Mouse (Mus musculus) midbrain, embryonic 12.5 days (tissue): ENCODE results near the gene Cdk5rap2. TPM values are rescaled to one million over a fixed set of nuclear protein-coding genes. Genes with fewer than 3 reads are reported as not detected.

ENCODE experiments used
- ATAC-seq: fragments of 200-750 bp; cut with Nextera tagmentation; 2 replicates; pipeline ENCODE4 v1.8.0; 2017; ENCODE audit warnings: low read depth, moderate TSS enrichment, moderate library complexity; ENCODE audit not compliant: low FRiP score
- H3K27ac ChIP-seq: fragments of 300-500 bp; sonication (generic); replicated peaks from 2 replicates; pipeline ENCODE4 v1.5.1; 2016; ENCODE audit warnings: mild to moderate bottlenecking
- H3K27me3 ChIP-seq: fragments of 300-500 bp; sonication (generic); 2 replicates; pipeline ENCODE4 v1.6.1; 2016; ENCODE audit warnings: mild to moderate bottlenecking
- H3K36me3 ChIP-seq: fragments of 300-500 bp; sonication (generic); 2 replicates; pipeline ENCODE4 v1.6.1; 2016
- H3K4me1 ChIP-seq: fragments of 300-500 bp; sonication (generic); 2 replicates; pipeline ENCODE4 v1.6.1; 2016
- H3K4me2 ChIP-seq: fragments of 300-500 bp; sonication (generic); replicated peaks from 2 replicates; pipeline ENCODE4 v1.6.1; 2016; ENCODE audit warnings: mild to moderate bottlenecking, moderate library complexity
- H3K4me3 ChIP-seq: fragments of 300-500 bp; sonication (generic); 2 replicates; pipeline ENCODE4 v1.5.1; 2016; ENCODE audit warnings: mild to moderate bottlenecking
- H3K9ac ChIP-seq: fragments of 300-500 bp; sonication (generic); replicated peaks from 2 replicates; pipeline ENCODE4 v1.6.1; 2016; ENCODE audit warnings: mild to moderate bottlenecking, moderate library complexity
- H3K9me3 ChIP-seq: fragments of 300-500 bp; sonication (generic); 2 replicates; pipeline ENCODE4 v1.6.1; 2016; ENCODE audit warnings: mild to moderate bottlenecking
- WGBS: fragments of 180-500 bp; shearing (Covaris S2); methylation state at CpG from one replicate; pipeline ENCODE4 v1.1.7; 2016; 5-methylcytosine and 5-hydroxymethylcytosine counted together
- polyA plus RNA-seq: library from polyadenylated mRNA; unstranded; fragments of >200 nt; fragmentation: Nextera tagmentation; extraction: Ambion mirVana; gene quantifications from 2 replicates; pipeline ENCODE4 v1.2.1, GENCODE M21; 2016

Cdk5rap2 gene
- polyA plus RNA-seq, 1 experiment from 2014 or later: 24.7 TPM

DNA sequence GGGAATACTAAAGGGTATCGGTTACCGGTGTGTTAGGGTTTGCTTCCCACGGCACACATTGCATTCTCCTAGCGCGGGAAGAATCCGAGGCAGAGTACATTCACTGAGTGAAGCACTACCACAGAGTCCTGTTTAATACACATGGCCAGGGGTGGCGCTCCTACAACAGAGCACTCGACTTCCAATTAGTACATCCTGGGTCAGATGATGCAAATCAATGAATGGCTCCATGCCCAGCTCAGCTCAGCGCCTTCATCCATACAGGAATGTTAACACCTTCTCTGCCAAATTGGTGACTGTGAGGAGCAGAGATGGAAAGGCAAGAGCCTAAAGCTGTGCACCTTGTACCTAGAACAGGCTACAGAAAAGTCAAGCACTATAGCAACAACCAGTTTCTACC is 109.1 kb downstream of the Cdk5rap2 start:
- Histone ChIP-seq H3K9me3 (no peaks in the 10 kb centered on the region), H3K27ac (no peak overlapping the region), H3K9ac (no peak overlapping the region), H3K4me2 (no peak overlapping the region), H3K27me3 (no peaks in the 10 kb centered on the region), H3K4me1 (no peaks in the 10 kb centered on the region), H3K36me3 (peaks cover 49% of the 10 kb centered on the region), H3K4me3 (no peak overlapping the region)
- 86% methylated on average over 9 of the region's 9 CpGs for WGBS
- ATAC-seq: no peak

DNA sequence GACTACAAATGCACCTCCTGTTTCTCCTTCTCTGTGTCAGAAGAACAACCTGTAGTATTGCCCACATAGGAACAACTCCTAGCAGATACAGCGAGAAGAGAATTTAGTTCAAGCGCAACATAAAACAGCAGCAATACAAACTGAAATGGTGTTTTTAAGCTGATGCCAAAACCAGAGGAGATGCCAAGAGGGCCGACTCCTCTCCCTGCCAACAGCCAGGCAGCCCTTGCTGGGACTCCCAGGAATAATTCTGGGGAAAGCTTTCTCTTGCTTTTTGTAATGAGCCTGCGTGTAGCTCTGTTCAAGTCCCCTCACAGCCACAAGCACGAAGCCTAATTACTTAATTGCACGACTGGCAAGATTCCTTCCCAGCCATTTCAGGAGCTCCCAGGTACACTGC is 120.9 kb downstream of the Cdk5rap2 start:
- no peak overlapping the region for H3K4me2 ChIP-seq
- 93% methylated on average over 6 of the region's 6 CpGs for WGBS
- no peak overlapping the region for H3K4me3 ChIP-seq
- no peaks in the 10 kb centered on the region for H3K9me3 ChIP-seq
- H3K27me3 ChIP-seq: no peaks in the 10 kb centered on the region
- peaks cover 48% of the 10 kb centered on the region for H3K36me3 ChIP-seq
- no peak overlapping the region for H3K9ac ChIP-seq
- no peak overlapping the region for H3K27ac ChIP-seq
- ATAC-seq: no peak
- no peaks in the 10 kb centered on the region for H3K4me1 ChIP-seq

DNA sequence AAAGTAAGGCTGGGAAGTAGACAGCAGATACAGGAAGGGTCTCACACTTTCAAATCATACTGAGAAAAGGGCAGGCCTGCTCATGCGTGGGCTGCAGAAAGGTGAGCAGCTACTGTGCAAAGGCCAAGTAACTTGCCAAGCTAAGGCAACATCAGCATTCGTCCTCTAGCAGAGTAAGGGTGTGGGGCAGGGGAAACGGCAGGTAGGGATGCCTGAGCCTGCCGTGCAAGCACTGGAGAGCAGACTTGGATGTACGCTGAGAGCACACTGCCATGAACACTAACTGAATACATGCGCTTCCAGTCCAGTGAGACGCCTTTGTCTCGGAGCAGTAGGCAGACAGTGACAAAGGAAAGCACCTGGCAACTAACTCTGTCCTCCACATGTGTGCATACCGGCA is 127.1 kb downstream of the Cdk5rap2 start:
- no peak overlapping the region for H3K9ac ChIP-seq
- no peak overlapping the region for H3K27ac ChIP-seq
- H3K27me3 ChIP-seq: no peaks in the 10 kb centered on the region
- no peak for ATAC-seq
- WGBS: 90% methylated on average over 9 of the region's 9 CpGs
- no peak overlapping the region for H3K4me3 ChIP-seq
- no peaks in the 10 kb centered on the region for H3K9me3 ChIP-seq
- H3K4me2 ChIP-seq: no peak overlapping the region
- H3K36me3 ChIP-seq: peaks cover 57% of the 10 kb centered on the region
- no peaks in the 10 kb centered on the region for H3K4me1 ChIP-seq

DNA sequence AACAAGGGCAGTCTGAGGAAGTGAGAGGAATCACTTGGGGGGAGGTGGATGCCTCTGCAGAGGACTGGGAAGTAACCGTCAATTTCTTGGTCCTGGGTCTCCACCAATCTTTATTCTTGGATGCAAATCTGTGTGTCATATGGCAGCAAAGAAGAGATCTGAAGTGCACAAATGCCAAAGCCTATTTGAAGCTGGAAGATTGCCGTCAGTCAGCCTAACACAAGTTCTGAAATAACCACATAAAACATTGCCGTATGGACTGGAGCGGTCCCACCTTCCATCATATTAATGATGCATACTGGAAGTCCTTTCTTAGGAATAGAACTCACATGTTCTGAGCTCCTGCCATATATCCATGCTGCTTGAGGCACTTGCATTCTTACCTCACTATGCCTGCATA is 131.4 kb downstream of the Cdk5rap2 start:
- no peaks in the 10 kb centered on the region for H3K4me1 ChIP-seq
- H3K27me3 ChIP-seq: no peaks in the 10 kb centered on the region
- no peaks in the 10 kb centered on the region for H3K9me3 ChIP-seq
- over 99% methylated on average over 4 of the region's 4 CpGs for WGBS
- no peak overlapping the region for H3K4me2 ChIP-seq
- H3K27ac ChIP-seq: no peak overlapping the region
- ATAC-seq: no peak
- no peak overlapping the region for H3K4me3 ChIP-seq
- H3K36me3 ChIP-seq: peaks cover 36% of the 10 kb centered on the region
- no peak overlapping the region for H3K9ac ChIP-seq

DNA sequence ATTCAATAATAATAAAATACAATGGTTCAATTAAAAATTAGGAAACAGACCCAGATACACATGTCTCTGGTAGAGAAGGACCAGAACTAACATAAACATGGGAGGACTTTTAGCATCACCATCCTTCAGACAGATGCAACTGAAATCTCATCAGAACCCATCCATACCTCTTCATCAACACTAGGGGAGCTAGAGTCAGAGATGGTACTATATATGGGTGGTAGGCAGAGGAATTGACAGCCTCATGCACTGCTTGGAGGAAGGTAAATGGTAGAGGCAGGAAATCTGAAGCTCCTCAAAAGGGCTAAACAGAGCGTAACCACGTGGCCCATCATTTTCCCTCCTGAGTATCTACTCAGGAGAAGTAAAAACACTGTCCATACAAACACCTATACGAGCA is 132.2 kb downstream of the Cdk5rap2 start:
- H3K9me3 ChIP-seq: no peaks in the 10 kb centered on the region
- 95% methylated on average over 3 of the region's 3 CpGs for WGBS
- no peaks in the 10 kb centered on the region for H3K4me1 ChIP-seq
- no peak for ATAC-seq
- no peaks in the 10 kb centered on the region for H3K27me3 ChIP-seq
- H3K9ac ChIP-seq: no peak overlapping the region
- H3K4me2 ChIP-seq: no peak overlapping the region
- H3K4me3 ChIP-seq: no peak overlapping the region
- H3K36me3 ChIP-seq: peaks cover 28% of the 10 kb centered on the region
- H3K27ac ChIP-seq: no peak overlapping the region

DNA sequence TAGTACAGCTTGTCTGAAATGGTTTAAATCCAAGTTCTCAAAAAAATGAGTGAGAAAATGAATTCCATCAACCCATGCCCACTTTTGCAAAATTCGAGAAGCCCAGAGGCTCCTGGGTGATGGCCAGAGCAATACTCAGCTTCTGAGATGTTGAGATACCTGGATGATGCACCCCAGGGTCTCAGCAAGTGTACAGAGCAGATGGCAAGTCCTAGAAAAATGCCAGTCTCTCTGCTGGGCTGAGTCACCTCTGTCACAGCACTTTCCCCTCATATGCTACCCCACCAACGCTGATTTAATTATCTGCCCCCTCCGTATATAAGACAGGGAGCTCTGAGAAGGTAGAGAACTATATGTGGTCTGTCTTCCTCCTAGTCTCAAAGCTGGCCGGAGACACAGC is 137.3 kb downstream of the Cdk5rap2 start:
- Histone ChIP-seq H3K9me3 (no peaks in the 10 kb centered on the region), H3K4me2 (no peak overlapping the region), H3K9ac (no peak overlapping the region), H3K27ac (no peak overlapping the region), H3K27me3 (no peaks in the 10 kb centered on the region), H3K4me1 (no peaks in the 10 kb centered on the region), H3K36me3 (peaks cover 28% of the 10 kb centered on the region), H3K4me3 (no peak overlapping the region)
- WGBS: 94% methylated on average over 4 of the region's 4 CpGs
- ATAC-seq: no peak

DNA sequence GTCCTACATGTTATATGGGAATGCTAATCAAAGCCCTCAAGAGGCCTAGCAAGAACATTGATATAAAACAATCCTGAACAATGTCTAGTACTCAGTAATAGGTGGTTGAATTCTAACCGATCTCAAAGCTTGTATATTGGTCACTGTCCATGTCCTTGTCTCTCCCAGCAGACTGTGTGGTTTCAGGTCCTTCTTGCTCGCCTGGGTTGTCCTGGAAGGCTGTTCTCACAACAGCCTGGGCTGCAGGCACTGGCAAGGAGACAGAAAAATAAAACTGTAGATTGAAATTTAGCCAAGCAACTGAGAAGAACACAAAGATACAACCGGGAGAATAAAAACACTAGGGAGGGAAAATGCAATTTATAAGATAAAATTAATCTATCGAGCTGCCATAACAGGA is 137.7 kb downstream of the Cdk5rap2 start:
- no peaks in the 10 kb centered on the region for H3K4me1 ChIP-seq
- no peak overlapping the region for H3K4me3 ChIP-seq
- H3K27ac ChIP-seq: no peak overlapping the region
- no peaks in the 10 kb centered on the region for H3K9me3 ChIP-seq
- H3K27me3 ChIP-seq: no peaks in the 10 kb centered on the region
- WGBS: 91% methylated on average over 4 of the region's 4 CpGs
- peaks cover 28% of the 10 kb centered on the region for H3K36me3 ChIP-seq
- ATAC-seq: no peak
- no peak overlapping the region for H3K4me2 ChIP-seq
- no peak overlapping the region for H3K9ac ChIP-seq

DNA sequence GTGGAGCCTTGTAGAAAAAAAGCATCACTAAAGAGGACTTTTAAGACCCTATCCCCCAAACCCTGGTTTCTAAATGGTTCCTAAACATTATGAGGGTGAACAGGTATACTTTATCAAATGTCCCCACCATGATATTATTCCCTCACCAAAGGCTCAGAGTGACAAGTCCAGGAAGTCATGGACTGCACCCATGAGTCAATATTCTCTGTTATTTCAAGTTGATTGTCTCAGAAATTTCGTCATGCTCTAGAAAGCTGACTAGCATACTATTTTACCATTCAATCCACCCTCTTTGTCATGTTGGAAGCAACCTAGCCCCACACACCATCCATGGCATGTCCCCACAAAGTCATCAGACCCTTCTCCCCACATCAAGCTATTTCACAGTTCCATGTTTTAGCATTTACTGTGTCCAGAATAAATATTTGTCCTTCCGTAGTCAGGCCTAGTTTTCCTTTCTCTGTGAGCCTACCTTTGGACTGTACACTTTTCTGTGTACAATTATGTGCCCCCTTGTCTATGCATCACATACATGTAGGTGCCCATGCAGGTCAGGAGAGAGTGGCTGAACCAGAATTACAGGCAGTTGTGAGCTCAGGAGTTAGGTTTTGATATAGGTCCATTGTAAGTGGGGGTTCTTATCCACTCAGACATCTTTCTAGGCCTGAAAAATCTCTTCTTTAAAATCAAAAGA is 142.9 kb downstream of the Cdk5rap2 start:
- WGBS: 78% methylated on average over 2 of the region's 2 CpGs
- ATAC-seq: no peak
- Histone ChIP-seq H3K4me3 (no peak overlapping the region), H3K9ac (no peak overlapping the region), H3K4me1 (no peaks in the 10 kb centered on the region), H3K9me3 (no peaks in the 10 kb centered on the region), H3K27ac (no peak overlapping the region), H3K4me2 (no peak overlapping the region), H3K36me3 (peaks cover 44% of the 10 kb centered on the region), H3K27me3 (no peaks in the 10 kb centered on the region)

DNA sequence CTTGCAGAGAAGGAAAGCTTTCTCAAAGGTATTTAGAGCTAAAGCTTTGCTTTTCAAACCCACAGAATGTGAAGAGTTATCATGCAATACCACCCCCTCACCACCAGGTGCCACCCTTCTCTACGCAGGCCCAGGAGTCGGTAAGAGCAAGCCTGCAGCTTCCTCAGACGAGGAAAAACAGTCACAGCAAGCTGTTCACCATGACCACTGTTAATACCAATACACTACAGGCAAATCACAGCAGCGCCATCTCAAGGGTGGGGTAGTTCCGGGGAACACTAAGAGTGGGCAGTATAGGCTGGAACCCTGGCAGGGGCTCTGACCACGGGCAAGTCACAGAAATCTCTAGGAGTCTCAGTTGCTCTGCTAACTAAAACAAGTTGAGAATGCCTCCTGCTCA is 145.0 kb downstream of the Cdk5rap2 start:
- Histone ChIP-seq H3K9me3 (no peaks in the 10 kb centered on the region), H3K27me3 (no peaks in the 10 kb centered on the region), H3K27ac (no peak overlapping the region), H3K4me3 (no peak overlapping the region), H3K4me1 (no peaks in the 10 kb centered on the region), H3K9ac (no peak overlapping the region), H3K4me2 (no peak overlapping the region), H3K36me3 (peaks cover 25% of the 10 kb centered on the region)
- ATAC-seq: peak; percentile 21; the same call in 1 of the 2 replicates
- 69% methylated on average over 6 of the region's 6 CpGs for WGBS

DNA sequence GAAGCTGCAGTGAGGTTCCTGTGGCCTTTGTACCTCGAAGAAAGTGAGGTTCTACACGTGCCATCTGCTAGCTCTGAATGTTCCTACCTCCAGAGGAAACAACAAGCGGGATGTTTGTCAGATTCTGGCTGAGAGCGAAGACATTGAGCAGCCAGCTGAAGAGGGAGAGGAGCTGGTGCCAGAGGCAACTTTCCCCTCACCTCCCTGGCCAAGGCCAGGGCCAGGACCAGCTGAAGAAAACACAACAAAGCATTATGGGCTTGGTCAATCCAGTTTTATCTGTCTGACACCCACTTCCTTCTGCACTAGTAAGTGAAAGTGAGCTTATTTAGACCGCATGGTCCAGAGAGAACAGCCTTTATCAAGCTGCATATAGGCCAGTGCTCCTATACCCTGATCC is 147.4 kb downstream of the Cdk5rap2 start:
- 92% methylated on average over 5 of the region's 5 CpGs for WGBS
- no peak overlapping the region for H3K4me2 ChIP-seq
- no peaks in the 10 kb centered on the region for H3K9me3 ChIP-seq
- H3K27ac ChIP-seq: no peak overlapping the region
- no peaks in the 10 kb centered on the region for H3K27me3 ChIP-seq
- H3K36me3 ChIP-seq: peaks cover 24% of the 10 kb centered on the region
- H3K4me3 ChIP-seq: no peak overlapping the region
- ATAC-seq: no peak
- H3K4me1 ChIP-seq: peaks cover 4% of the 10 kb centered on the region; the same call in 1 of the 2 replicates
- no peak overlapping the region for H3K9ac ChIP-seq

DNA sequence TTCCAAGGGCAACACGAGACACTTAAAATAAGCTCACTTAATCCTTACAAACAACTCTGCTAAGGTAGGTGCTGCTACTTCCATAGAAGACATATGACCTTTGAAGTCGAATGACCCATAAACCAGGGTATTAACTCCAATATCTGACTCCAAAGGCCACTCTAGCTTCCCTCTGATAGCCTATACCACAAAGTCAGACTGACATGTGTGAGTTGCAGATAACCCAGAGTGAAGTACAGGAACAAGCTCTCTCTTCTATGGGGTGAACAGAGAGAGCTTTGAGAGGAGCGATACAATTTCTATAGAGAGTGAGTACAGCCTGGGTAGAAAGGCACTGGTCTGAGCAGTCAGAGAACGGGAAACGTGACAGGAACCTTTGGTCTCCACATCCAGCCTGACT is 148.9 kb downstream of the Cdk5rap2 start:
- no peak for ATAC-seq
- no peaks in the 10 kb centered on the region for H3K9me3 ChIP-seq
- H3K4me1 ChIP-seq: peaks cover 4% of the 10 kb centered on the region; the same call in 1 of the 2 replicates
- H3K27ac ChIP-seq: no peak overlapping the region
- no peak overlapping the region for H3K4me2 ChIP-seq
- H3K36me3 ChIP-seq: peaks cover 28% of the 10 kb centered on the region
- H3K4me3 ChIP-seq: no peak overlapping the region
- WGBS: 83% methylated on average over 5 of the region's 5 CpGs
- H3K27me3 ChIP-seq: no peaks in the 10 kb centered on the region
- H3K9ac ChIP-seq: no peak overlapping the region

DNA sequence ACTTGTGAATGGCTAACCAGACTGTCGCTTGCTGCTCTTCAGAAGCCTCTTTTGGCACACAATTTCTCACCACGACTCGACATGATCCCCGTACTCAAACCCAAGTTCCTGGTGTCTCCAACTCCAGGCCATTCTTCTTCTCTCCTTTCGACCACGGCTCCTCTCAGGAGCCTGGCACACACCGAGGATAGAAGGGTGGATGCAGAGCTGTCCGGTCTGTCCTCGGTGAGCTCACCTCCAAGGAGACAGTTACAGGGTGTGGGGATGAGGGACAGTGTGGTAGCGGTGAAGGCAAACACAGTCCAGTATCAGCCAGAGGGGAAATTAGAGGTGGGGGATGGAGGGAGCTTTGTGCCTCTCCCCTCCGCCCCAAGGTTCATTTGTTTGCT is 149.8 kb downstream of the Cdk5rap2 start:
- H3K27ac ChIP-seq: no peak overlapping the region
- H3K36me3 ChIP-seq: peaks cover 29% of the 10 kb centered on the region
- 0 out of 2 replicates have a peak, but pooled peaks have one; percentile 32 for ATAC-seq
- no peaks in the 10 kb centered on the region for H3K27me3 ChIP-seq
- H3K9ac ChIP-seq: no peak overlapping the region
- no peak overlapping the region for H3K4me2 ChIP-seq
- no peaks in the 10 kb centered on the region for H3K9me3 ChIP-seq
- peaks cover 4% of the 10 kb centered on the region; the same call in 1 of the 2 replicates for H3K4me1 ChIP-seq
- WGBS: 93% methylated on average over 11 of the region's 11 CpGs
- no peak overlapping the region for H3K4me3 ChIP-seq
